Mouse (Mus musculus) heart, embryonic 16.5 days (tissue): ENCODE results near the gene Tomm20. TPM values are rescaled to one million over a fixed set of nuclear protein-coding genes. Genes with fewer than 3 reads are reported as not detected.
A peak's percentile ranks its signal among the peaks of the same experiment; 100 is the strongest.

Source experiments
- ATAC-seq: fragments of 200-750 bp; cut with Nextera tagmentation; replicated peaks from 2 replicates; pipeline ENCODE4 v1.8.0; 2017; ENCODE audit warnings: moderate number of reproducible peaks; ENCODE audit not compliant: insufficient read depth, low FRiP score; ENCODE audit errors: extremely low read depth
- H3K27ac ChIP-seq: fragments of 300-500 bp; sonication (generic); 2 replicates; pipeline ENCODE4 v1.5.1; 2014; ENCODE audit warnings: mild to moderate bottlenecking, low read length, control low read depth, moderate library complexity
- H3K27me3 ChIP-seq: fragments of 300-500 bp; sonication (generic); 2 replicates; pipeline ENCODE4 v1.6.1; 2014; ENCODE audit warnings: low read length, mixed read lengths; ENCODE audit not compliant: control insufficient read depth, insufficient read depth
- H3K36me3 ChIP-seq: fragments of 300-500 bp; sonication (generic); 2 replicates; pipeline ENCODE4 v1.6.1; 2014; ENCODE audit not compliant: control insufficient read depth, insufficient read depth
- H3K4me1 ChIP-seq: fragments of 300-500 bp; sonication (generic); 2 replicates; pipeline ENCODE4 v1.6.1; 2014; ENCODE audit warnings: low read length, mixed read lengths; ENCODE audit not compliant: control insufficient read depth, insufficient read depth
- H3K4me2 ChIP-seq: fragments of 300-500 bp; sonication (generic); 2 replicates; pipeline ENCODE4 v1.6.1; 2014; ENCODE audit warnings: low read depth, mild to moderate bottlenecking, control low read depth, low read length
- H3K4me3 ChIP-seq: fragments of 300-500 bp; sonication (generic); 2 replicates; pipeline ENCODE4 v1.5.1; 2014; ENCODE audit warnings: mild to moderate bottlenecking, control low read depth, low read length
- H3K9ac ChIP-seq: fragments of 300-500 bp; sonication (generic); 2 replicates; pipeline ENCODE4 v1.6.1; 2014; ENCODE audit warnings: low read length, control low read depth
- H3K9me3 ChIP-seq: fragments of 300-500 bp; sonication (generic); replicated peaks from 2 replicates; pipeline ENCODE4 v1.6.1; 2016; ENCODE audit warnings: low read length; ENCODE audit not compliant: control insufficient read depth
- WGBS: fragments of 180-500 bp; shearing (Covaris S2); extraction: QIAGEN DNeasy Blood & Tissue Kit; methylation state at CpG from one replicate; pipeline ENCODE4 v1.1.7; 2014; 5-methylcytosine and 5-hydroxymethylcytosine counted together
- polyA plus RNA-seq: library from polyadenylated mRNA; unstranded; fragments of >200 nt; fragmentation: Nextera tagmentation; extraction: Ambion mirVana; gene quantifications from 2 replicates; pipeline ENCODE4 v1.2.1, GENCODE M21; 2015

Tomm20 gene
- polyA plus RNA-seq, 1 experiment from 2014 or later: 196 TPM

DNA sequence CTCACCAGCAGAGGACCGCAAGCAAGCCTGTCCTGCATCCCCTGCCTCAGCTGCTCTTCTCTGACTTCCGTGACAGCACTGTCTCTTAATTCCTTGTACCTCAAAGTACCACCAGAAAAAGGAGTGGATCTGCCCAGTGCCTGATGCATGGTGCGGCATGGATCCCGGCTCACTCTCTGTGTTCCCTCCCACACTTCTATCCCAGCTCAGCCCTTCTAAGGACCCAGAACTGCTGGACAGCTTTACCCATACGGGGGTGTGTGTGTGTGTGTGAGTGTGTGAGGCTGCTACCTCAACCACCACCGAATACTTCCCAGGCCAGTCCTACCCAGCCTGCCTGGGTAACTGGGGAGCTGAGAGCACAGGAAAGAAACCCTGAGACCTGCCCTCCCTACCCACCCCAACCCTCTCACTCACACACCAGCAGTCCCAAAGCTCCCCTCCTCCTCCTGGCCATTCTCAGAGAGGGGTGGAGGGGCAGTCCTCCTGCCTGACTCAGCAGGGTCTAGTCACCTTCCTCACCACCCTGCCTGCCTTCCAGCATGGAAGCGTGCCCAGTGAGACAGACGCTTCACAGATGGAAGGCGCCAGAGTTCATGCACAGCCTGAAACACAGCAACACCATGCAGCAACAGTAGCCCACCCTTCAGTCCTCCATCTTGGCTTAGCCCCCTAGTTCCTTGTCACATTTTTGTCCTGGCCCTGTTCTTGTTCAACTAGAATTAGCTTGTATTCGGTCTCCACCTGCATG is 16.7 kb downstream of the Tomm20 start:
- peak; percentile 39; the same call in 1 of the 2 replicates for ATAC-seq
- Histone ChIP-seq H3K27ac (no peak overlapping the region), H3K4me2 (no peak overlapping the region), H3K9ac (0 out of 2 replicates have a peak overlapping the region, but pooled peaks have one; percentile 19), H3K36me3 (peaks cover 13% of the 10 kb centered on the region), H3K4me1 (peaks cover 7% of the 10 kb centered on the region; the same call in 1 of the 2 replicates), H3K9me3 (no peaks in the 10 kb centered on the region), H3K4me3 (no peak overlapping the region), H3K27me3 (no peaks in the 10 kb centered on the region)
- 82% methylated on average over 10 of the region's 10 CpGs for WGBS

DNA sequence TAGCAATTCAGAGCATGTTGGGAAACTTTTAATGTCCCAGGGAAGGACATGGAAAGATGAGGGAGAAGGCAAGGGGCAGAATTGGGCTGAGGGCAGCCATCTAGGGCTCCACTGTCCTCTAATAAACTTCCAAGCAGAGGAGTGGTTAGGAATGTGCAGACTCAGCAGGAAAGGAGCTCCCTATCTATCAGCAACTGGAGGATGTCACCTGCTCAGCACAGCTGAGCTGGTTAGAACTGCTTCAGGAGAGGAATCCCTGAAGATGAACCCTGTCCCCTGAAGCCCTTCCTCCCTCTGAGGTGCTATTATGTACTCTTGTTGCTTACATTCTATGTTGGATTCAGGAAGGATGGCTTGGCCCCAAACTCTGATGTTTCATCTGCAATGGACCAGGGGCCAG is 17.6 kb downstream of the Tomm20 start:
- Histone ChIP-seq H3K27ac (no peak overlapping the region), H3K27me3 (no peaks in the 10 kb centered on the region), H3K36me3 (peaks cover 7% of the 10 kb centered on the region; the same call in 1 of the 2 replicates), H3K9ac (no peak overlapping the region), H3K9me3 (no peaks in the 10 kb centered on the region), H3K4me2 (no peak overlapping the region), H3K4me1 (peaks cover 7% of the 10 kb centered on the region; the same call in 1 of the 2 replicates), H3K4me3 (no peak overlapping the region)
- ATAC-seq: no peak

DNA sequence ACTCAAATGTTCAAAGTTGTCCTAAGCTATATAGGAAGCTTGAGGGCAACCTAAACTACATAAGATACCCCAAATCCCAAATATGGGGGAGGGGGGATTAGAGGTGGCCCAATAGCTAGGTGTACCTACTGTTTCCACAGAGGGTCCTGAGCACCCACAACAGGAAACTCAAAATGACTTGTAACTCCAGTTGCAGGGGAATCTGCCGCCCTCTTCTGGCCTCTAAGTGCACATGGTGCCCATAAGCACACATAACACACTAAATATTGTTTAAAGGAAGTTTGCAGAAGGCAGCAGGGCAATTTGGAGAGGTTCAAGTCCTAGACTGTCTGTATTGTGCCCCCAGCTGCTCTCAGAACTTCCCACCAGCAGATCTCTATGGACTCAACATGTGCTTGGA is 18.6 kb downstream of the Tomm20 start:
- Histone ChIP-seq H3K4me3 (no peak overlapping the region), H3K27me3 (no peaks in the 10 kb centered on the region), H3K4me2 (no peak overlapping the region), H3K4me1 (peaks cover 7% of the 10 kb centered on the region; the same call in 1 of the 2 replicates), H3K9me3 (no peaks in the 10 kb centered on the region), H3K27ac (no peak overlapping the region), H3K9ac (no peak overlapping the region), H3K36me3 (0 out of 2 replicates have a peak, but pooled peaks cover 7% of the 10 kb centered on the region)
- 73% methylated on average over 1 of the region's 1 CpGs for WGBS
- ATAC-seq: no peak

DNA sequence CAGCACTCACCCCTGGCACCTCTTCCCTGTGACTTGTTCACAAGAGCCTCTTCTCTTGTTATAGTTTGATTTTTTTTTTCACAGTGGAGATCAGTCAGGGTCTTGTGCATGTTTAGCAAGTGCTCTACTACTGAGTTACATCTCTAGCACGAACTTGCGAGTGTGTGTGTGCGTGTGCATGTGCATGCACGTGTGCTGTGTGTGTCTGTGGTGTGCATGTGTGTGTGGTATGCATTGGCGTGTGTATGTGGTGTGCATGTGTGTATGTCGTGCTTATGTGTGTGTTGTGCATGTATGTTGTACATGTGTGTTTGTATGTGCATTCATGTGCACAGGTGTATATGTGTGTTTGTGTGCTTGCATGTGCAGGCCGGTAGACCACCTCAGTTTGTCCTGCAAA is 22.7 kb downstream of the Tomm20 start:
- ATAC-seq: no peak
- Histone ChIP-seq H3K9ac (no peak overlapping the region), H3K27ac (no peak overlapping the region), H3K9me3 (no peaks in the 10 kb centered on the region), H3K36me3 (0 out of 2 replicates have a peak, but pooled peaks cover 2% of the 10 kb centered on the region), H3K4me3 (no peak overlapping the region), H3K4me1 (peaks cover 10% of the 10 kb centered on the region), H3K4me2 (no peak overlapping the region), H3K27me3 (no peaks in the 10 kb centered on the region)
- WGBS: 91% methylated on average over 7 of the region's 7 CpGs

DNA sequence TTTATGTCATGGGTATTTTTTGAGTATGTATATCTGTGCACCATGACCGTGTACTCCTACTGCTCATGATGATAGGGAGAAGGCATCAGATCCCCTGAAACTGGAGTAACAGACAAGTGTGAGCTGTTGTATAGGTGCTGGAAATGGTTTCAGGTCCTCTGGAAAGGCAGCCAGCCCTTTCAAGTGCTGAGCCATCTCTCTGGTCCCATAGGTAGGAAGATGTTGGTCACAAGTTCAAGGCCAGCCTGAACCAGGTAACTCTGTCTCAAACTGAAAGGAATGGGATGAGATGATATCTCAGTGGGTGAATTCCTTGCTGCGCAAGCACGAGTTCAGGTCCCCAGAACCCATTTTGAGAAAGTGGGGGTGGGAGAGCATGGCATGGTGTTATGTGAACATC is 24.2 kb downstream of the Tomm20 start:
- no peak overlapping the region for H3K27ac ChIP-seq
- WGBS: 78% methylated on average over 3 of the region's 3 CpGs
- H3K36me3 ChIP-seq: no peaks in the 10 kb centered on the region
- H3K4me3 ChIP-seq: no peak overlapping the region
- no peaks in the 10 kb centered on the region for H3K9me3 ChIP-seq
- no peak overlapping the region for H3K9ac ChIP-seq
- ATAC-seq: no peak
- peaks cover 24% of the 10 kb centered on the region for H3K4me1 ChIP-seq
- no peaks in the 10 kb centered on the region for H3K27me3 ChIP-seq
- H3K4me2 ChIP-seq: no peak overlapping the region

DNA sequence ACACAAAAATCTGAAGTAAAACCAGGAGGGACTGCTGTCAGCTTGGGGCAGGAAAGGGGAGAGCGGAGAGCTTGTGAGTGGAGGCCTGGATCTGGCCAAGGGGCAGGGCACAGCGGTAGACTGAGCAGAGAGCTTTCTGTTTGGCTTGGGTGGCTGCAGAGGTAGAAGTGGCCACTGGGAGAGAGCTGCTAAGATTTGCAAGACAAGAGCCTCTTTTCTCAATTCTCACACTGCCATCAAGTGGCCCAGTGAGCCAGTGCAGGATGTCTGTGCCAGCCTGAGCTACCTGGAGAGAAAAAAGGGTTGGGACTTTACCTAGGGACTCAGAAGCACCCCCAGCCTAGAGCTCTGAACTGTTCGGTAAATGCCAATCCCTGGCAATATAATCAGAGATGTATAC is 24.8 kb downstream of the Tomm20 start:
- H3K27ac ChIP-seq: 0 out of 2 replicates have a peak overlapping the region, but pooled peaks have one; percentile 24
- H3K36me3 ChIP-seq: no peaks in the 10 kb centered on the region
- no peak overlapping the region for H3K4me2 ChIP-seq
- H3K9me3 ChIP-seq: no peaks in the 10 kb centered on the region
- 13% methylated on average over 3 of the region's 3 CpGs for WGBS
- peak; percentile 75 for ATAC-seq
- H3K4me1 ChIP-seq: peaks cover 24% of the 10 kb centered on the region
- H3K9ac ChIP-seq: peak overlapping the region; percentile 24
- H3K27me3 ChIP-seq: no peaks in the 10 kb centered on the region
- no peak overlapping the region for H3K4me3 ChIP-seq

DNA sequence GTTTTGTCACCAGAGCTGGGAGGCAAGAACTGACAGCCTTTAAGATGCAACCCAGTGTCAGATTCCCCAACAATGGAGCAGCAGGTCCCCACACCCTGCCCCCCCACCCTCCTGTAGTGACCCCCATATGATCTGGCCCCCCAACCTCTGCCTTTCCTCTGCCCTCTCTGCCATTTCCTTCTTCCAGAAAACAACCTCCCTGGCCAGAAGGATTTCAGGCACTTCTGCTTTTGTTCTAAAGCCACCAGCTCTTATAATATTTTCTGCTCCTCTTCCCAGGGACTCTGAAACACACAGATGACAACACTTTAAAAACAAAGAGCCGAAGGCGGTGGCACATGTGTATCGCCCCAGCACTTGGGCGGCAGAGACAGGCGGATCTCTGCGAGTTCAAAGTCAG is 25.3 kb downstream of the Tomm20 start:
- 0 out of 2 replicates have a peak overlapping the region, but pooled peaks have one; percentile 24 for H3K27ac ChIP-seq
- no peak for ATAC-seq

DNA sequence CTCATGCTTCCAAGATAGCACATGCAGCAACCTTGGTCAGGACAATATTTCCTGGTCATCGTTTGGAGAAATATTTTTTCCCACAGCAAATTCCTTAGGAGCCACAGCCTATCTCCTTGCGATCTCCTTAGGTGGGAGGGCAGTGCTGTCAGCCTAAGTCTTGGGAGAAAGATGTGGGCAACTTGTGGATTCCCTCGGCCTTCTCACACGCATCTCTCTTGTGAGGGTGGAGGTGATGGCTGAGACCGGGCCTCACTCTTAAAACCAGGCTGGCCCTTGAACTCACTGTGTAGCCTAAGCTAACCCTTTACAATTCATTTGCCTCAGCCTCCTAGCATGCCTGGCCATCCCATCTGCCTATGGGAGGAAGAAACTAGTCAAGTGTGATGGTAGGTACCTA is 25.9 kb downstream of the Tomm20 start:
- H3K27me3 ChIP-seq: no peaks in the 10 kb centered on the region
- 80% methylated on average over 5 of the region's 5 CpGs for WGBS
- H3K9ac ChIP-seq: no peak overlapping the region; the same call in 1 of the 2 replicates
- peak overlapping the region; percentile 22 for H3K27ac ChIP-seq
- no peaks in the 10 kb centered on the region for H3K36me3 ChIP-seq
- ATAC-seq: no peak
- peaks cover 29% of the 10 kb centered on the region for H3K4me1 ChIP-seq
- no peaks in the 10 kb centered on the region for H3K9me3 ChIP-seq
- no peak overlapping the region for H3K4me3 ChIP-seq
- no peak overlapping the region for H3K4me2 ChIP-seq

More for the DNA sequence above, 25.3 kb downstream of the Tomm20 start:
- 79% methylated on average over 6 of the region's 6 CpGs for WGBS
- Histone ChIP-seq H3K4me3 (no peak overlapping the region), H3K9me3 (no peaks in the 10 kb centered on the region), H3K36me3 (no peaks in the 10 kb centered on the region), H3K4me2 (no peak overlapping the region), H3K4me1 (peaks cover 24% of the 10 kb centered on the region), H3K9ac (peak overlapping the region; percentile 24), H3K27me3 (no peaks in the 10 kb centered on the region)

DNA sequence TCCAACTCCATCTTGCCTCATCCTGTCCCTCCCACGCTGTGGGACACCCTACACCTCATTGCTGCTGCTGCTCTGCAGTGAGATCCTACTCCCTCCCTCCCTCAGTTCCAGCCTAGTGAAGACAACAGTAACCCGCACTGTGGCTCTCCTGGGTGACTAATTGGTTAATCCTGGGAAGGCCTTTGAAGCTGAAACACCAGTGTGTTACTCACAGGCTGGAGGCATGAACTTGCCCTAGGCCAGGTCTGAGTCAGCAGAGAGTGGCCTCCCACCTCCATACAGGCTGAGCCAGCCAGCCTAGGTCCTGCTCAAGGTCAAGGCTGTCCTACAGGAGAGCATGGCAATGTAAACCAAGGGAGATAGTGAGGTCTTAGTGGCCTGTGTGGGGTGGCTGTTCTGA is 26.4 kb downstream of the Tomm20 start:
- H3K4me1 ChIP-seq: peaks cover 33% of the 10 kb centered on the region
- H3K9ac ChIP-seq: peak overlapping the region; percentile 18
- ATAC-seq: no peak
- no peak overlapping the region for H3K4me3 ChIP-seq
- H3K9me3 ChIP-seq: no peaks in the 10 kb centered on the region
- 67% methylated on average over 2 of the region's 2 CpGs for WGBS
- H3K27ac ChIP-seq: peak overlapping the region; percentile 22
- H3K4me2 ChIP-seq: no peak overlapping the region
- H3K27me3 ChIP-seq: no peaks in the 10 kb centered on the region
- H3K36me3 ChIP-seq: no peaks in the 10 kb centered on the region
